Mouse (Mus musculus) MEL (cell line): Measurements from ENCODE around the gene RPS10-NUDT3. TPM values are rescaled to one million over a fixed set of nuclear protein-coding genes. Genes with fewer than 3 reads are reported as not detected.

ENCODE experiments used
- DNase-seq: peaks from one replicate; pipeline ENCODE4 v3.0.0; 2011; ENCODE audit warnings: low read depth, low spot score
- H3K27ac ChIP-seq: 2 replicates; pipeline ENCODE4 v1.5.1; 2012; ENCODE audit warnings: low read depth, mild to moderate bottlenecking, control low read depth, low read length, moderate library complexity; ENCODE audit not compliant: control insufficient read depth
- H3K27me3 ChIP-seq, 2 experiments: fragments of 150-350 bp in 1 of 2; sonication (generic) in 1 of 2; 2 replicates each; pipeline ENCODE4 v1.6.1; 2012; ENCODE audit warnings: low read length in 2 of 2, mild to moderate bottlenecking in 2 of 2, improper control_type of control experiment in 1 of 2, moderate library complexity in 1 of 2; ENCODE audit not compliant: insufficient read depth in 2 of 2, control insufficient read depth in 1 of 2
- H3K36me3 ChIP-seq, 2 experiments: 2 replicates each; pipeline ENCODE4 v1.6.1; 2012 to 2014; ENCODE audit warnings: low read length in 2 of 2, improper control_type of control experiment in 1 of 2, inconsistent platforms in 1 of 2, mild to moderate bottlenecking in 1 of 2; ENCODE audit not compliant: insufficient read depth in 2 of 2, control insufficient read depth in 1 of 2
- H3K4me1 ChIP-seq, 2 experiments: fragments of 150-350 bp in 1 of 2; sonication (generic) in 1 of 2; 2 replicates each; pipeline ENCODE4 v1.6.1; 2012; ENCODE audit warnings: low read length in 2 of 2, improper control_type of control experiment in 1 of 2, mild to moderate bottlenecking in 1 of 2; ENCODE audit not compliant: insufficient read depth in 2 of 2, control insufficient read depth in 1 of 2
- H3K4me3 ChIP-seq, 2 experiments: fragments of 150-350 bp in 1 of 2; sonication (generic) in 1 of 2; 2 replicates each; pipeline ENCODE4 v1.5.1; 2012; ENCODE audit warnings: low read depth in 2 of 2, low read length in 2 of 2, mild to moderate bottlenecking in 2 of 2, moderate library complexity in 2 of 2, control low read depth in 1 of 2, improper control_type of control experiment in 1 of 2; ENCODE audit not compliant: control insufficient read depth in 1 of 2, insufficient read depth in 1 of 2
- H3K79me2 ChIP-seq: 2 replicates; pipeline ENCODE4 v1.6.1; 2012; ENCODE audit warnings: mild to moderate bottlenecking, low read length, moderate library complexity; ENCODE audit not compliant: control insufficient read depth, poor library complexity, insufficient read depth
- H3K9ac ChIP-seq: 2 replicates; pipeline ENCODE4 v1.6.1; 2012; ENCODE audit warnings: low read depth, mild to moderate bottlenecking, control low read depth, low read length, moderate library complexity; ENCODE audit not compliant: control insufficient read depth, poor library complexity, severe bottlenecking
- H3K9me3 ChIP-seq: fragments of 150-350 bp; sonication (generic); replicated peaks from 2 replicates; pipeline ENCODE4 v1.6.1; 2012; ENCODE audit warnings: mild to moderate bottlenecking, low read length, improper control_type of control experiment, moderate library complexity; ENCODE audit not compliant: insufficient read depth
- BHLHE40 ChIP-seq: IDR thresholded peaks from 2 replicates; pipeline ENCODE4 v1.6.1; 2012; ENCODE audit warnings: low read depth, mild to moderate bottlenecking, inconsistent platforms, low read length, improper control_type of control experiment, borderline replicate concordance
- CHD2 ChIP-seq: IDR thresholded peaks from 2 replicates; pipeline ENCODE4 v1.6.1; 2011; ENCODE audit warnings: low read length, improper control_type of control experiment
- CTCF ChIP-seq, 3 experiments: IDR thresholded peaks in 2 of 3; conservative IDR thresholded peaks in 1 of 3; 2 replicates each; pipeline ENCODE4 v1.5.1; 2011 to 2012; ENCODE audit warnings: low read length in 3 of 3, low read depth in 2 of 3, mild to moderate bottlenecking in 2 of 3, improper control_type of control experiment in 1 of 3, inconsistent platforms in 1 of 3, mixed read lengths in 1 of 3, moderate library complexity in 1 of 3; ENCODE audit not compliant: control insufficient read depth in 1 of 3, insufficient read depth in 1 of 3, poor library complexity in 1 of 3, severe bottlenecking in 1 of 3
- ELF1 ChIP-seq: IDR thresholded peaks from 2 replicates; pipeline ENCODE4 v1.6.1; 2014; ENCODE audit warnings: low read depth, mild to moderate bottlenecking, inconsistent platforms, low read length, improper control_type of control experiment, moderate library complexity
- EP300 ChIP-seq, 2 experiments: IDR thresholded peaks; 2 replicates each; pipeline ENCODE4 v1.6.1; 2011; ENCODE audit warnings: improper control_type of control experiment in 2 of 2, low read length in 2 of 2, low read depth in 1 of 2, mild to moderate bottlenecking in 1 of 2
- ETS1 ChIP-seq: IDR thresholded peaks from 2 replicates; pipeline ENCODE4 v1.6.1; 2012; ENCODE audit warnings: low read depth, mild to moderate bottlenecking, inconsistent platforms, low read length, improper control_type of control experiment, moderate library complexity
- GABPA ChIP-seq: IDR thresholded peaks from 2 replicates; pipeline ENCODE4 v1.6.1; 2012; ENCODE audit warnings: low read depth, mild to moderate bottlenecking, inconsistent platforms, low read length, improper control_type of control experiment, moderate library complexity
- GATA1 ChIP-seq: IDR thresholded peaks from 2 replicates; pipeline ENCODE4 v1.6.1; 2011; ENCODE audit warnings: low read depth, low read length, improper control_type of control experiment
- HCFC1 ChIP-seq: IDR thresholded peaks from 2 replicates; pipeline ENCODE4 v1.6.1; 2012; ENCODE audit warnings: low read depth, mild to moderate bottlenecking, inconsistent platforms, low read length, improper control_type of control experiment, moderate library complexity
- JUND ChIP-seq: IDR thresholded peaks from 2 replicates; pipeline ENCODE4 v1.6.1; 2011; ENCODE audit warnings: low read depth, mild to moderate bottlenecking, improper control_type of control experiment, low read length
- MAZ ChIP-seq: IDR thresholded peaks from 2 replicates; pipeline ENCODE4 v1.6.1; 2012; ENCODE audit warnings: low read depth, mild to moderate bottlenecking, inconsistent platforms, low read length, improper control_type of control experiment
- MEF2A ChIP-seq: IDR thresholded peaks from 2 replicates; pipeline ENCODE4 v1.6.1; 2014; ENCODE audit warnings: low read depth, mild to moderate bottlenecking, inconsistent platforms, low read length, improper control_type of control experiment; ENCODE audit not compliant: poor library complexity, insufficient replicate concordance, severe bottlenecking; ENCODE audit errors: extremely low read depth
- MXI1 ChIP-seq: IDR thresholded peaks from 2 replicates; pipeline ENCODE4 v1.6.1; 2011; ENCODE audit warnings: mild to moderate bottlenecking, low read depth, low read length, improper control_type of control experiment
- MYC ChIP-seq: IDR thresholded peaks from 2 replicates; pipeline ENCODE4 v1.6.1; 2011; ENCODE audit warnings: low read depth, mild to moderate bottlenecking, low read length, improper control_type of control experiment, moderate library complexity
- NRF1 ChIP-seq: IDR thresholded peaks from 2 replicates; pipeline ENCODE4 v1.6.1; 2014; ENCODE audit warnings: low read depth, mild to moderate bottlenecking, inconsistent platforms, low read length, improper control_type of control experiment, moderate library complexity; ENCODE audit not compliant: poor library complexity, insufficient read depth, severe bottlenecking
- POLR2A ChIP-seq, 2 experiments: IDR thresholded peaks; 2 replicates each; pipeline ENCODE4 v1.6.1; 2011 to 2012; ENCODE audit warnings: low read length in 2 of 2, mild to moderate bottlenecking in 2 of 2, control low read depth in 1 of 2, improper control_type of control experiment in 1 of 2, low read depth in 1 of 2, moderate library complexity in 1 of 2; ENCODE audit not compliant: control insufficient read depth in 1 of 2, insufficient read depth in 1 of 2, poor library complexity in 1 of 2
- POLR2AphosphoS5 ChIP-seq: IDR thresholded peaks from 2 replicates; pipeline ENCODE4 v1.6.1; 2012; ENCODE audit warnings: low read depth, borderline replicate concordance, mild to moderate bottlenecking, inconsistent platforms, low read length, moderate library complexity, mixed read lengths
- RCOR1 ChIP-seq: IDR thresholded peaks from 2 replicates; pipeline ENCODE4 v1.6.1; 2012; ENCODE audit warnings: low read depth, mild to moderate bottlenecking, inconsistent platforms, low read length, improper control_type of control experiment
- SMC3 ChIP-seq: IDR thresholded peaks from 2 replicates; pipeline ENCODE4 v1.6.1; 2011; ENCODE audit warnings: low read depth, low read length, improper control_type of control experiment
- polyA plus RNA-seq, 2 experiments: library from polyadenylated mRNA; stranded (reverse) in 1 of 2; unstranded in 1 of 2; fragments of >175 nt in 1 of 2; fragments of >200 nt in 1 of 2; gene quantifications; 2 replicates each; pipeline versions ENCODE4 v1.2.1 to v1.2.4; 2012; ENCODE audit warnings: low replicate concordance in 2 of 2, low read depth in 1 of 2; ENCODE audit not compliant: insufficient read length in 2 of 2, insufficient read depth in 1 of 2, missing spikeins in 1 of 2
- total RNA-seq: library from RNA; depleted of rRNA; stranded (reverse); fragments of 300-350 nt; gene quantifications from 2 replicates; pipeline ENCODE4 v1.2.3, GENCODE M21; 2012

RPS10-NUDT3 gene
- total and polyA plus RNA-seq, 3 experiments, result 37.3 TPM; not detected in 2

- no peaks in the 10 kb centered on the region for H3K9me3 ChIP-seq
- no peak for TF ChIP-seq MEF2A
- TF ChIP-seq ELF1, result no peak
- no peak for TF ChIP-seq JUND
- no peak for TF ChIP-seq POLR2AphosphoS5
- TF ChIP-seq POLR2A (IDR thresholded peaks at IDR 0.05; ENCODE audit: control insufficient read depth in 1 of 2, insufficient read depth in 1 of 2, low read depth in 1 of 2, low read length in 2 of 2, poor library complexity in 1 of 2), result no peak
- TF ChIP-seq CHD2, result no peak
- TF ChIP-seq CTCF (IDR thresholded peaks at IDR 0.05 in 2 of 3, conservative IDR thresholded peaks at IDR 0.05 in 1 of 3; ENCODE audit: control insufficient read depth in 1 of 3, insufficient read depth in 1 of 3, low read depth in 2 of 3, low read length in 3 of 3, poor library complexity in 1 of 3, severe bottlenecking in 1 of 3), result no peak
- TF ChIP-seq NRF1, result no peak
- TF ChIP-seq HCFC1, result no peak
- no peak for TF ChIP-seq MXI1
- TF ChIP-seq GATA1, result no peak
- no peak for TF ChIP-seq ETS1
- no peak for TF ChIP-seq GABPA
- no peak for TF ChIP-seq RCOR1
- no peak for TF ChIP-seq EP300 (IDR thresholded peaks at IDR 0.05; ENCODE audit: low read depth in 1 of 2, low read length in 2 of 2)
- TF ChIP-seq MYC, result no peak
- no peak for TF ChIP-seq BHLHE40
- TF ChIP-seq MAZ, result no peak
- TF ChIP-seq, all 39 proteins: peak for 0
- no peaks in the 10 kb centered on the region for H3K4me1 ChIP-seq
- no peaks in the 10 kb centered on the region for H3K27me3 ChIP-seq
- no peak for DNase-seq
- H3K79me2 ChIP-seq, result no peaks in the 10 kb centered on the region
- H3K36me3 ChIP-seq, result no peaks in the 10 kb centered on the region
- H3K4me3 ChIP-seq, result no peak overlapping the region
- H3K27ac ChIP-seq, result no peak overlapping the region
- H3K9ac ChIP-seq, result no peak overlapping the region
Measured at GRCm38 (mm10) chr17:27541984-27542383, 93.0 kb downstream of the RPS10-NUDT3 start.

GRCm38 (mm10) chr17:27541261-27541660 lies 93.8 kb downstream of the RPS10-NUDT3 start:
- no peaks in the 10 kb centered on the region for H3K27me3 ChIP-seq
- no peaks in the 10 kb centered on the region for H3K4me1 ChIP-seq
- H3K79me2 ChIP-seq, result no peaks in the 10 kb centered on the region
- no peaks in the 10 kb centered on the region for H3K36me3 ChIP-seq
- H3K9ac ChIP-seq, result no peak overlapping the region
- H3K27ac ChIP-seq, result no peak overlapping the region
- peak; percentile 23 for DNase-seq
- H3K4me3 ChIP-seq, result no peak overlapping the region
- no peaks in the 10 kb centered on the region for H3K9me3 ChIP-seq
- no peak for TF ChIP-seq SMC3
- TF ChIP-seq HCFC1, result peak; percentile 88
